Comparison of ENCODE assay signal across 15 mouse cellular contexts in the genomic region with DNA sequence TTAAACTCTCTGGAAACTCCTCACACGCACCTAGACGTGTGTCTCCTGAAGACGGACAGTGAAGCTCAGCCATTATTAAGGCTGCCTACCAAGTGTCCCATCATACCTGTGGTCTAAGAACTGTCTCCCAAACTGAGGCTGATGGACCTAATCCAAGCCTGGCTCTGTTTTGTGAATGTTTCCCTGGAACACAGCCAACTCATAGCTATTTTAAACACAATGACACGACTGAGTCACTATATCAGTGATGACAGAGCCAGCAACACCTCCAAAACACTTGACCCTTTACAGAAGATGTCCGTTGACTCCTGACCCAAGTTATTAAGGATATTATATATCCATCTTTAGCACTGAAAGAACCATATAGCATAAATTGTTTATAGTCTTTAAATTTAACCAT. TPM values are rescaled to one million over a fixed set of nuclear protein-coding genes. Genes with fewer than 3 reads are reported as not detected.
DNase-seq lines count a peak whose midpoint lies in the region; ATAC-seq lines count a peak whose summit lies in the region.
"Had no signal": no experiment of that assay in that cellular context is flagged by ENCODE, and none has a peak within 500 bp of the region (broad histone marks: within the 10 kb centered on the region; RNA-seq: fewer than 3 reads in every experiment).

No protein-coding gene starts in this region.

- H3K36me3 ChIP-seq in heart, embryonic 15.5 days, result no peaks in the 10 kb centered on the region
- H3K36me3 ChIP-seq in forebrain, embryonic 12.5 days (replicated peaks), result no peaks in the 10 kb centered on the region
- H3K36me3 ChIP-seq: hindbrain, embryonic 13.5 days; limb, embryonic 13.5 days; midbrain, embryonic 15.5 days had no signal

- H3K4me1 ChIP-seq in heart, embryonic 15.5 days (replicated peaks), result peaks cover 14% of the 10 kb centered on the region
- H3K4me1 ChIP-seq in forebrain, embryonic 12.5 days, result no peaks in the 10 kb centered on the region
- H3K4me1 ChIP-seq: hindbrain, embryonic 13.5 days; limb, embryonic 13.5 days; midbrain, embryonic 15.5 days had no signal

- WGBS in heart, embryonic 15.5 days, result 33% methylated on average over 5 of the region's 5 CpGs
- 84% methylated on average over 5 of the region's 5 CpGs for WGBS in forebrain, embryonic 12.5 days

- H3K9ac ChIP-seq in heart, embryonic 15.5 days, result no peak overlapping the region
- no peak overlapping the region for H3K9ac ChIP-seq in forebrain, embryonic 12.5 days
- H3K9ac ChIP-seq: hindbrain, embryonic 13.5 days; limb, embryonic 13.5 days; midbrain, embryonic 15.5 days had no signal

- H3K27ac ChIP-seq in heart, embryonic 15.5 days, result peak overlapping the region; percentile 73
- H3K27ac ChIP-seq in forebrain, embryonic 12.5 days, result no peak overlapping the region
- H3K27ac ChIP-seq: hindbrain, embryonic 13.5 days; kidney, postnatal 0 days; limb, embryonic 13.5 days; midbrain, embryonic 15.5 days had no signal

- H3K4me3 ChIP-seq in heart, embryonic 15.5 days, result no peak overlapping the region
- no peak overlapping the region for H3K4me3 ChIP-seq in forebrain, embryonic 12.5 days (replicated peaks)
- H3K4me3 ChIP-seq: hindbrain, embryonic 13.5 days; limb, embryonic 13.5 days; midbrain, embryonic 15.5 days had no signal

- DNase-seq in lung, postnatal 10 days, result peak; percentile 24
- DNase-seq in lung, adult 18-20 months, result no peak
- peak; percentile 55 for DNase-seq in heart, adult 8-10 months (ENCODE audit: low spot score)
- no peak for DNase-seq in cerebellum, adult 18-20 months
- DNase-seq in testis, postnatal 14 days (ENCODE audit: low spot score), result no peak
- DNase-seq: adrenal gland, adult 8-10 months; cerebellum, adult 11 months; cerebellum, postnatal 25 days had no signal

- ATAC-seq in heart, embryonic 15.5 days (replicated peaks; ENCODE audit: insufficient number of reproducible peaks, insufficient read depth, low FRiP score, low read depth), result peak; percentile 79
- ATAC-seq in forebrain, embryonic 12.5 days (ENCODE audit: low FRiP score), result no peak
- ATAC-seq: midbrain, embryonic 15.5 days had no signal

- no peak overlapping the region; the same call in 1 of the 2 replicates for H3K4me2 ChIP-seq in heart, embryonic 15.5 days
- H3K4me2 ChIP-seq in forebrain, embryonic 12.5 days, result no peak overlapping the region
- H3K4me2 ChIP-seq: hindbrain, embryonic 13.5 days; limb, embryonic 13.5 days; midbrain, embryonic 15.5 days had no signal

- H3K27me3 ChIP-seq in heart, embryonic 15.5 days, result no peaks in the 10 kb centered on the region
- H3K27me3 ChIP-seq in forebrain, embryonic 12.5 days, result no peaks in the 10 kb centered on the region
- H3K27me3 ChIP-seq: CH12.LX; hindbrain, embryonic 13.5 days; limb, embryonic 13.5 days; midbrain, embryonic 15.5 days had no signal

- H3K9me3 ChIP-seq in heart, embryonic 15.5 days (replicated peaks), result no peaks in the 10 kb centered on the region
- H3K9me3 ChIP-seq in forebrain, embryonic 12.5 days, result no peaks in the 10 kb centered on the region
- H3K9me3 ChIP-seq: hindbrain, embryonic 13.5 days; midbrain, embryonic 15.5 days had no signal

RNA-seq across cellular contexts. Expression of gene Ripor2, which starts 43.0 kb away (rescaled TPM):
- total RNA-seq in heart, adult 8-10 months (2022), result 10 to 100 TPM in 2 of 4 experiments, 1 to 10 TPM in 2; 3.9 to 11.7 (median 8.3) TPM
- polyA plus RNA-seq in heart, embryonic 15.5 days (2015; fragmentation: Nextera tagmentation; extraction: Ambion mirVana), result 14.5 and 16.0 TPM in 2 replicates
- 16.6 and 17.8 TPM in 2 replicates for polyA plus RNA-seq in forebrain, embryonic 12.5 days (2016; fragmentation: Nextera tagmentation; extraction: Ambion mirVana)

Comparison
In these comparisons a context has a peak if more than half of its experiments do, and no peak if none do; other contexts are left out.
1. DNase-seq: peak in lung, postnatal 10 days (single experiment) and heart, adult 8-10 months (single experiment); none in lung, adult 18-20 months (0 of 2), cerebellum, adult 18-20 months (0 of 2) and testis, postnatal 14 days (single experiment).